Mouse (Mus musculus) adrenal gland, postnatal 25 days (tissue): ENCODE measurements around the gene Atp11b. TPM values are rescaled to one million over a fixed set of nuclear protein-coding genes. Genes with fewer than 3 reads are reported as not detected.

Source experiments
- DNase-seq: peaks from one replicate; pipeline ENCODE4 v3.0.0; 2021; ENCODE audit warnings: mixed read lengths
- long read RNA-seq: library from polyadenylated mRNA; stranded (forward); transcript quantifications from one replicate; pipeline ENCODE4 v2.0.0, GENCODE M21; 2021
- total RNA-seq: library from RNA; stranded (reverse); gene quantifications from 2 replicates; pipeline ENCODE4 v1.2.3, GENCODE M21; 2021

Atp11b gene
- 61.0 and 62.1 TPM in 2 replicates for total RNA-seq
- long read RNA-seq, full-length matches to known transcripts, result 25 of 34 reads
- long read RNA-seq, partial matches to known transcripts, result 3 of 34 reads
- long read RNA-seq, other reads (novel, unspliced or antisense), result 6 of 34 reads

DNA sequence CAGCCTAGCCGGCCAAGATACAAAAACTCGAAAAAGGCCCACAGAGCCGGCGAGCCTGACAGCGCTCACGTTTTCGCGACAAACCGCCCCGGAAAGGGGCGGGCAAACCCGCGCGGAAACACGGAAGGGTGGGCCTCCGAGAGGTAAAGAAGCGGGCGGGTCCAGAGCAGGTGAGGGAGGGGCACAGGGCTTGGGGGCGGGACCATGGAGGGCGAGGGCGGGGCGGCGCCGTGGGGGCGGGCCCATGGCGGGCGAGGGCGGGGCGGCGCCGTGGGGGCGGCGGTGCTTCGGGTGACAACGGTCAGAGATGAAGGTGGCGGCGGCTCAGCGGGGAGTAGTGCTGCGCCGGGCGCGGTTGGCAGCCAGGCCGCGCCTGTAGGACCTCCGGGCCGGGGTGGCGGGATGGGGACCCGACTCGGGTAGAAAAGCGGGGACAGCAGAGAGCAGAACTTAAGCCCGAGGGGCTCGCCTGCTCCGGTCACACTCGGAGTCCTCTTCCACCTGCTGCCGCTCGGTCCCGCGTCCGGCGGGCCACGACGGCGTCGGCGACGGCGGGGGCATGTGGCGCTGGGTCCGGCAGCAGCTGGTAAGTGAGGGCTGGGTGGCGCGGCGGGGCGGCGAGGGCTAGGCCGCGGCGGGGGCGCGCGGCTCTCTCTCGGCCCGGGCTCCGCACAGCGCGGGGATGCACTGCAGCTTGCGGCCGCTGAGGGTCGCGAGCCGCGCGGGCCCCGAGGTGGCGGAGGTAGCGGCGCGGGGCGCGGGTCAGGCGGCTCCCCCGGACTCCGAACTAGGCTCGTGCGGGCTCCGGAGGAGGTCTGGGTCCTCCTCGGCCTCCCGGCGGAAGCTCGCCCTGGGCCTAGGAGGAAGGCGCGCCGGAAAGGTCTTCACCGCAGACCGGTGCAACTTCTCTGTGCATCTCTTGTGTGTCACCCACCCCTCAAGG lies at the start of gene Atp11b:
Gene Atp11b, plus strand, starts transcription at position 282 of the 943 bp plus-strand sequence.
- DNase-seq, result peak; percentile 91

DNA sequence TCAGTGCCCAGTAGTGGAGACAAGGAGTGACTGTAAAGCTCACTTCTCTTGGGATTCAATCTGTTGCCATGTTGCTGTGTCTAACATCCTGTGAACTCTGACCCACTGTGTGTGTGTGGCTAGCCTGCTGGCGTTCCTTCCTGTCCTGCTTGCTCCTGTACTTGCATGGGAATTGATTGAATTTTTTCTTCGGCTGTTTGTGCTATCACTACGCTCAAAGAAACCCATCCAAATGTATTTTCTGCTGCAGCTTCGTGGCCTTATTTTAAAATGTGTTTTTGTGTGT lies 49.6 kb upstream of the Atp11b start:
- no peak for DNase-seq

GRCm38 (mm10) chr3:35719531-35720205 lies 34.2 kb upstream of the Atp11b start:
- no peak for DNase-seq

- DNase-seq, result no peak
These were observed 33.1 kb upstream of the Atp11b start for GRCm38 (mm10) chr3:35720801-35721200.

GRCm38 (mm10) chr3:35721818-35722446 lies 32.0 kb upstream of the Atp11b start:
- no peak for DNase-seq

- DNase-seq, result no peak
These were observed 31.1 kb upstream of the Atp11b start for GRCm38 (mm10) chr3:35722811-35723210.

DNA sequence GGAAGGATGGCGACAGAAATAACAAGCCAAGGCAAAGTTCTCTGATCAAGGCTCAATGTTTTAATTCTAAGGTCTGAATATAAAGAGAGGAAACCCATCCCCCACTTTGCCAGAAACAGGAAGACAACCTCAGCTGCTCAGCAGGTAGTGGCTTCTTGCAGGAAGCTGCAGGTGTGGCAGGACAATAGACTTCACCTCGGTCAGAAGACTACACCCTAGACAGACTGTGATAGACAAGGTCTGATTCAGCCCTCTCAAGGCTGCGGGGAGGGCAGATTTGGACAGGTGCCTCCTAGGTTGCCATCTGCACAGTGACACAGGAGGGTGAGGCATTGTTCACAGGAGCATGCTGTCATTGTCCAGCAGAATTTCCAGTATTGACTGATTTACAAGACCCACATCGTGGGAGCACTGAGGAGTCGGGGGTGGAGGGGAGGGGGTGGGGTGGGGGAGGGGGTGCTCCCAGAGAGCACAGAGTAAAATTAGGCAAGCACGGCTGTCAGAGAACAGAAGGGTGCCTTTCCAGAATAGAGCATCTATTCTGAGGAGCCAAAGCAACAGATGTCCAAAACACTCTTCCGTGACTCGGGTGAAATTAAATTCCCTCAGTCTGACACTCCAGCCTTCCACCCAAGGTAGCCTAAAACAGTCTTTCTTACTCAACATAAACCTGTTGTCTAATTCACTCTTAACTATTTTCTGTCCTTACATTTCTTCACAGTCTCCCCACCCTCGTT lies 30.2 kb upstream of the Atp11b start:
- no peak for DNase-seq

DNA sequence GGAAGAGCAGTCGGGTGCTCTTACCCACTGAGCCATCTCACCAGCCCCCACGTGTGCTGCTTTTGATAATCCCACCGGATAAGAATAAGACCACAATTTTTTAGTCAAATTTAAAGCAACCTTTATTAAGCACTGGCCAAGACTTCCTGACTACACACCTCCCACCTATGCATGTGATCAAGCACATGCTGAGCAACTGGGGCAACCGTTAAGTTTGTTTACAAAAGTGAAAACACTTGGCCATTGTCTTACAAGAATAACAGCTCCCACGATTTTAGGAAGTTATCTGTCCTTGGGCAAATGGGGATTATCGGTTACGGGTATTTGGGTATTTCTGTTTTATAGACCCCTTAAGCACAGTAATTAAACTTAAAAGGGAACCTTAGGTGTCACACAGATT lies 28.8 kb upstream of the Atp11b start:
- no peak for DNase-seq

DNA sequence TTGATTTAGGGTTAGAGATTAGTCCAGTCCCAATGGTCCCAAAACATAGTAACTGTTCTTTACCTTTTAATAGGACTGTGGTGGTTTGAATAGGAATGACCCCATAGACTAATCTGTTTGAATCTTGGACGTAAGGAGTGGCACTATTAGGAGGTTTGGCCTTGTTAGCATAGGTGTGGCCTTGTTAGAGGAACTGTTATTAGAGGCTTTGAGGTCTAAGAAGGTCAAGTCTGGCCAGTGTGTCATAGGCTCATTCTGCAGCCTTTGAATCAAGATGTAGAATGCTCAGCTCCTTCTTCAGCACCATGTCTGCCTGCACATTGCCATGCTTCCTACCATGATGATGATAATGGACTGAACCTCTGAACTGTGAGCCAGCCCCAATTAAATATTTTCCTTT lies 27.0 kb upstream of the Atp11b start:
- DNase-seq, result no peak

DNA sequence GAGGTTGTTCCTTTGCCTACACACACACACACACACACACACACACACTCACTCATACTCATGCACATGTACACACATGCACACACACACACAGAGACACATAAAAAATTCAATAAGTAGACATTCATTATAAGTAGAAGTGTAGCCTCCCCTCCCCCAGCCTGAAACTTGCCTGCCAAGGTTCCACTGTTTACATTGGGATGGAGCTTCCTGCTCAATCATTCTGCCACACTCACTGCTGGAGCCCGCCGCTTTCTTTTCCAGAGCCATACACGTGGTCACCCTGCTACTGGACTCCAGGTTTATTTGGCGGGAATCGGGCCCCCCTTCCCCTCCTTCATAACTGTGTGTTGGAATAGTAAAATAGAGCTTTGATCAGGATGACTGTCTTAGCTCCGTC lies 24.4 kb upstream of the Atp11b start:
- no peak for DNase-seq

GRCm38 (mm10) chr3:35731981-35732777 lies 21.7 kb upstream of the Atp11b start:
- no peak for DNase-seq

DNA sequence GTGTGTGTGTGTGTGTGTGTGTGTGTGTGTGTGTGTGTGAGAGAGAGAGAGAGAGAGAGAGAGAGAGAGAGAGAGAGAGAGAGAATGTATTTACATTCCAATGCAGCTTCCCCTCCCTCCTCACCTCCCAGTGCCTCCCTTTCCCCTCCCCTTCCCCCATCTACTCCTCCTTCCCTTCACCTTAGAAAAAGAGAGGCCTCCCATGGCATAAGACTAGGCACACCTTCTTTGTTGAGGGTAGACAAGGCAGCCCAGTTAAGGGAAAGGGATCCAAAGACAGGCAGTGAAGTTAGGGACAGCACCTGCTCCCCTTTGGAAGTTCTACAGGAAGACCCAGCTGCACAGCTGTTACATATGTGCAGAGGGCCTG lies 21.1 kb upstream of the Atp11b start:
- no peak for DNase-seq

DNA sequence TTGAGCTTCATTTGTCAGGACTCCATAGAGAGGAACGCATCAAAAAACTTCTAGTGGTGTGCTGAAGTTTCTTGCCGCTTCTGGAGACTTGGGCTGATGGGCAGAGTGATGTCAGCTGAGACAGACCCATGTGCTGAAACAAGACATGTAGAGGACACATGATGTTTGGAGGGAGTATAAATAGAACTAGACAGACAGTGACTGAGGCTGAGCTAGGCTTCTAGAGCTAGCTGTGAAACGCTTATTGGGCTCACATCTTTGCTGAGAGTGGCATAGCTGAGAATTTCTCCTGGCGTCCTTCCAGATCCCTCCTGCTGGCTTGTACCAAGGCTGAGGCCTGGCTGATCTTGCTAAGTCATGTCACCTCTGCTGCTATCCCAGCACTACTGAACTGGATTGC lies 19.4 kb upstream of the Atp11b start:
- no peak for DNase-seq

- DNase-seq, result no peak
These were observed 15.8 kb upstream of the Atp11b start for GRCm38 (mm10) chr3:35738071-35738470.

DNA sequence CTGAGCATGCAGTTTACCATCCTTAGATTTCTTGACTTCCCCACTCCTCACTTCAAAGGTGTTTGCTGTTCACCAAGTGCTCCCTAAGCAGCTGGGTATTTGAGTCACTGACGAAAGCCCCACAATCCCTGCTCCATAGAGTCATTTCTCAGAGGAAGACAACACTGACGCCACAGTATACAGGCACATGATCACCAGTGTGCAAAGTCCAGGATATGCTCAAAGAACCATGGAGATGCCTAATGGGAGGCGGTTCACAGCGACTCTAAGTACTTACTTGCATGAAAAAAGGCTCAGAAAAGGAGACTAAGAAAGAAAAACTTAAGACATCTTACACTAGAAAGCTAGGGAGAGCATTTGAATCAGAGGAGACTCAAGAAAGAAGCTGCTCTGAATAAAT lies 8.9 kb upstream of the Atp11b start:
- no peak for DNase-seq

DNA sequence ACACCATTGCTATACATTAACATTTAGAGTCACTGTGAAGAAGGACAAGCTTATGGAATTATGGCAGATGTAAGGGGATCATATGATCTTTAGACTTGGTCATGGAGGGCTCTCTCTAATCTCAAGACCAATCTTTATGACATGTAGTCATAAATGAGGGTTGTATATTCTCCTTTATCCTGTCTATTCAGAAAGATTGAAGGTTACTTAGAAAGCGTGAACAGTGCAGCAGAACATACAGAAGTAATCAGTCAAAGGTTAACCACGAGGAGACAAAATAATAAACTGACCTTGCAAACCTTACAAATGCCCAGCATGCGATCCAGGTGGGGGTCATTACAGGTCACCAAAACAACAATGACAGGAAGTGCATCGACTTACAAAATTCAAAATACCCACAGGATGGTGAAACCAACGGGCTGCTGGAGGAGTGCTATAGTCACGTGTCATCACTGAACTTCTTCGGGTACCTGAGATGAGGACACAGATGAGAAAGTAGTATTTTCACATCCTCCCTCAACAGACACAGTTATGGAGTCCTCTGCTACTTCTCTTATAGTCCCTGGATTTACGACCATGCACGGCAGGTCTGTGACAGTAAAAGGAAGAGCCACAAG lies 7.0 kb upstream of the Atp11b start:
- DNase-seq, result no peak

GRCm38 (mm10) chr3:35750286-35750685 lies 3.6 kb upstream of the Atp11b start:
- DNase-seq, result peak; percentile 4

DNA sequence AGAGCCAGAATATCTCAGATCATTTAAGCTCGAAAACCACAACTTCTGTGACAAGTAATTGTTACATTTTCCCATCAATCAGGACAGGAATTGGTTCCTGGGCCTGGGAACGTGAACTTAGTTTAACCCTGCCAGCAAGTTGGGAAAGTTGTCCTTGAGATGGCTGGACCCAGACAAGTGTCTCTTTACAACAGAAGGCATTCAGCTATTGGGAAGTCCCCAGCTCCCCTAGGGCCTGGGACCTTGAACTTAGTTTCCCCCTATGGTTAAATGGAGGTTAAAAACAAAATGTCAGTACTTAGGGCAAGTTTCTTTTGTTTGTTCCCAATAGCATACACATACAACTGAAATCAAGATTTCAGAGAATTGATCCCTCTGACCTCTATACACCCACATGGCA lies 2.2 kb upstream of the Atp11b start:
- DNase-seq, result no peak

DNA sequence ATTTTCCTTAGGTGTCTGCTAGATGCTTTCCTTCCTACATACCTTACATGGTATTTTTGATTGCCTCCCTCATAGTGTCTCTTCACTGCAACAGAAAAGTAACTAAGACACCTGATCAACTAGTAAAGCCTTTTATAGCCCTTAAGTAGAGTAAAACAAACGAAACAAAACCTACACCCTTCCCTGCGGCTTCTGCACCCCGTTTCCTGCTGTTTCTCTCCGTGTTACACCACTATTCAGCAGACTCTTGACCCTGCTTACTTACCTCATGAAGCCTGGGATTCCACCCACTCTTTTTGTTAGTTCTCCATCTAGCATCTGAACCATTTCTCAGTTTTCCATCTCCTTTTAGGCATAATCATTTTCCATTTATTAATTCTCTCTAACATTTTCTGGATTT lies 8.8 kb downstream of the Atp11b start:
- DNase-seq, result no peak

- DNase-seq, result no peak
These were observed 11.0 kb downstream of the Atp11b start for GRCm38 (mm10) chr3:35764637-35765617.
